27 mouse cellular contexts compared by ENCODE assay signal in genomic region chr7:31107781-31108180, GRCm38 (mm10). TPM values are rescaled to one million over a fixed set of nuclear protein-coding genes. Genes with fewer than 3 reads are reported as not detected.
"Had no signal": no experiment of that assay in that cellular context is flagged by ENCODE, and none has a peak within 500 bp of the region (broad histone marks: within the 10 kb centered on the region; RNA-seq: fewer than 3 reads in every experiment).

No protein-coding gene starts in this region.

- H3K4me3 ChIP-seq: layer of hippocampus, adult 2 months; limb, embryonic 10.5 days; limb, embryonic 13.5 days; lung, embryonic 15.5 days; megakaryocyte, embryonic 14.5 days; midbrain, embryonic 10.5 days; midbrain, embryonic 13.5 days; myocyte; neural tube, embryonic 13.5 days; stomach, embryonic 15.5 days had no signal

- H3K36me3 ChIP-seq: limb, embryonic 10.5 days; limb, embryonic 13.5 days; lung, embryonic 15.5 days; midbrain, embryonic 10.5 days; midbrain, embryonic 13.5 days; neural tube, embryonic 13.5 days; stomach, embryonic 15.5 days had no signal

- H3K27ac ChIP-seq: layer of hippocampus, adult 2 months; limb, embryonic 10.5 days; limb, embryonic 13.5 days; liver, embryonic 14.5 days; lung, embryonic 15.5 days; midbrain, embryonic 10.5 days; midbrain, embryonic 13.5 days; neural tube, embryonic 13.5 days; stomach, embryonic 15.5 days had no signal

- H3K4me1 ChIP-seq: limb, embryonic 13.5 days; midbrain, embryonic 13.5 days; neural tube, embryonic 13.5 days had no signal

- ATAC-seq: inflammation-experienced regulatory T-cells, adult 6 months; intestine, embryonic 16.5 days; liver, postnatal 0 days; midbrain, embryonic 13.5 days; midbrain, embryonic 16.5 days had no signal

- H3K4me2 ChIP-seq: limb, embryonic 13.5 days; lung, embryonic 15.5 days; midbrain, embryonic 13.5 days; neural tube, embryonic 13.5 days; stomach, embryonic 15.5 days had no signal

- H3K9ac ChIP-seq: limb, embryonic 13.5 days; liver, embryonic 14.5 days; liver, postnatal 0 days; lung, embryonic 15.5 days; midbrain, embryonic 13.5 days; neural tube, embryonic 13.5 days; stomach, embryonic 15.5 days had no signal

- H3K9me3 ChIP-seq: limb, embryonic 10.5 days; limb, embryonic 13.5 days; lung, embryonic 15.5 days; megakaryocyte, embryonic 14.5 days; midbrain, embryonic 10.5 days; midbrain, embryonic 13.5 days; neural tube, embryonic 13.5 days; stomach, embryonic 15.5 days had no signal

- DNase-seq: layer of hippocampus, adult 9-11 months; liver; liver, postnatal 0 days; lung, postnatal 10 days; lung, postnatal 36 days; retina, postnatal 1 day; right cerebral cortex, postnatal 25 days; spleen, adult 18-20 months; thymus, postnatal 25 days had no signal

- H3K27me3 ChIP-seq: lung, embryonic 15.5 days; midbrain, embryonic 13.5 days; neural tube, embryonic 13.5 days; stomach, embryonic 15.5 days had no signal

RNA-seq across cellular contexts. Expression of gene Hpn, which starts 7.3 kb away (rescaled TPM):
- polyA plus RNA-seq: myocyte had no signal

RNA-seq across cellular contexts. Expression of gene Scn1b, which starts 19.0 kb away (rescaled TPM):
- total RNA-seq: neutrophil, adult 5-6 weeks had no signal

RNA-seq across cellular contexts. Expression of gene Fxyd3, which starts 31.3 kb away (rescaled TPM):
- total RNA-seq: layer of hippocampus, postnatal 25 days; left cerebral cortex, postnatal 25 days; monocyte, adult 5-6 weeks; neutrophil, adult 5-6 weeks had no signal
- polyA plus RNA-seq: midbrain, embryonic 16.5 days had no signal

RNA-seq across cellular contexts. Expression of gene Lgi4, which starts 48.6 kb away (rescaled TPM):
- polyA plus RNA-seq: liver, postnatal 0 days; myocyte had no signal
